8 mouse cellular contexts compared by ENCODE assay signal in genomic region chr11:52360471-52361277, GRCm38 (mm10). TPM values are rescaled to one million over a fixed set of nuclear protein-coding genes. Genes with fewer than 3 reads are reported as not detected.
A peak's percentile ranks its signal among the peaks of the same experiment; 100 is the strongest.
DNase-seq lines count a peak whose midpoint lies in the region; ATAC-seq and TF ChIP-seq lines count a peak whose summit lies in the region.

TSS of gene Vdac1 (plus strand) at chr11:52360860.

- H3K4me2 ChIP-seq in lung, embryonic 14.5 days = peak within 1 kb of the TSS; percentile 84

- peak; percentile 94 for DNase-seq in MN1 (ENCODE audit: low spot score)
- peak; percentile 90 for DNase-seq in cerebellum, adult 8-10 months
- peak; percentile 78 for DNase-seq in forelimb bud, embryonic 11.5 days (ENCODE audit: low read depth, low spot score)
- DNase-seq in heart, postnatal 4 days = peak; percentile 91
- peak; percentile 86 to 88 for DNase-seq in layer of hippocampus, adult 8-10 months (ENCODE audit: low spot score in 2 of 2)
- peak; percentile 95 for DNase-seq in lung, embryonic 14.5 days
- DNase-seq in thymus, adult 18-20 months = peak; percentile 75 to 76

- no peaks in the 10 kb centered on the region for H3K27me3 ChIP-seq in lung, embryonic 14.5 days (ENCODE audit: insufficient read depth, low read length)

- no peaks in the 10 kb centered on the region for H3K9me3 ChIP-seq in lung, embryonic 14.5 days (ENCODE audit: low read depth, low read length)

- peak within 1 kb of the TSS; percentile 94 for H3K4me3 ChIP-seq in lung, embryonic 14.5 days (ENCODE audit: low read depth, low read length)

- H3K4me1 ChIP-seq in lung, embryonic 14.5 days (ENCODE audit: insufficient read depth) = peaks cover 19% of the 10 kb centered on the region

- H3K27ac ChIP-seq in lung, embryonic 14.5 days (ENCODE audit: low read depth) = peak within 1 kb of the TSS; percentile 96

- H3K9ac ChIP-seq in lung, embryonic 14.5 days = peak within 1 kb of the TSS; percentile 98

- no peak for TF ChIP-seq CTCF in lung, embryonic 14.5 days (IDR thresholded peaks at IDR 0.05; ENCODE audit: low read depth)

- ATAC-seq in lung, embryonic 14.5 days (ENCODE audit: insufficient read depth) = peak; percentile 92
- peak; percentile 67 for ATAC-seq in neutrophil, adult 5-6 weeks (ENCODE audit: extremely low read depth, insufficient number of reproducible peaks, low FRiP score, poor library complexity, severe bottlenecking)

- no peaks in the 10 kb centered on the region for H3K36me3 ChIP-seq in lung, embryonic 14.5 days (ENCODE audit: insufficient read depth)

- WGBS in lung, embryonic 14.5 days = under 1% methylated on average over 81 of the region's 84 CpGs

RNA-seq across cellular contexts. Expression of gene Vdac1, which starts in this region (rescaled TPM):
- total RNA-seq in heart, postnatal 4 days (2021) = 100 to 1,000 TPM; 785 to 812 TPM
- 100 to 1,000 TPM; 508 to 527 (median 523) TPM for total RNA-seq in layer of hippocampus, adult 8-10 months (2022)
- polyA plus RNA-seq in lung, embryonic 14.5 days (2014; fragmentation: Nextera tagmentation; extraction: Ambion mirVana) = 219 TPM in 2 replicates
- 42.9 and 53.9 TPM in 2 replicates for total RNA-seq in neutrophil, adult 5-6 weeks (2017)

Comparison
In these comparisons a context has a peak if more than half of its experiments do, and no peak if none do; other contexts are left out.
1. Peak in every context shown above with its lines: DNase-seq, ATAC-seq, H3K4me3 ChIP-seq and H3K27ac ChIP-seq.